Mouse (Mus musculus) bone marrow macrophage, adult 2 months (primary cell): Measurements from ENCODE around the gene Zfand3.

Experiments used
- CTCF ChIP-seq: IDR thresholded peaks from 2 replicates; pipeline ENCODE4 v1.5.1; 2012; ENCODE audit warnings: low read depth, mild to moderate bottlenecking, low read length, moderate library complexity
- POLR2A ChIP-seq: IDR thresholded peaks from 2 replicates; pipeline ENCODE4 v1.6.1; 2012; ENCODE audit warnings: mild to moderate bottlenecking, low read depth, low read length, borderline replicate concordance

DNA sequence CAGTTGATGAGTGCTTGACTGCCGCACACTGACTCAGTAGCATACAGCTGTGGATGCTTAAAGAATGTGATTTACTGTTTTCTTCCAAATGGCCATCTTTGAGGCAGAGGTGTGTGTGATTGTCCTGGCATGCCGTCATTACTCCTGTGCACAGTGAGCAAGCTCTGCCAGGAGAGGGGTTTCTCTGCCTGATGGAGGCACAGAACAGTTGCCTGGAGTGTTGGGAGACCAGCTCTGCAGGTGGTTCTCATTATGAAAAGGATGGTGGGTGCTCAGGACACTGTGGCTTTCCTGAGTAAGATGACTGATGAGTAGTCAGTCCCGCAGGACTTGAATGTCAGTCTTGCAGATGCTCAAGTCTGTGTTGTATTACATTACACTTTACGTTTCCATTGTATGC is 149.6 kb downstream of the Zfand3 start:
- TF ChIP-seq CTCF (no peak), POLR2A (no peak)
